Mouse (Mus musculus): Measurements from ENCODE around the gene Polr1c. TPM values are rescaled to one million over a fixed set of nuclear protein-coding genes. Genes with fewer than 3 reads are reported as not detected.

Gene Polr1c
- polyA plus RNA-seq, 1 experiment from 2014 or later: 100 TPM

- H3K27ac ChIP-seq: peak overlapping the region; percentile 82
- H3K36me3 ChIP-seq: peaks cover 35% of the 10 kb centered on the region
- ATAC-seq (ENCODE audit: insufficient number of reproducible peaks, insufficient read depth, low FRiP score, low TSS enrichment): peak; percentile 28; the same call in 1 of the 2 replicates
- WGBS: under 1% methylated on average over 20 of the region's 20 CpGs
- H3K4me1 ChIP-seq: peaks cover 22% of the 10 kb centered on the region
- no peaks in the 10 kb centered on the region for H3K27me3 ChIP-seq
- peak overlapping the region; percentile 88 for H3K4me2 ChIP-seq (replicated peaks)
- H3K4me3 ChIP-seq: peak overlapping the region; percentile 88
- H3K9ac ChIP-seq: peak overlapping the region; percentile 93
- H3K9me3 ChIP-seq: no peaks in the 10 kb centered on the region
Measured at GRCm38 (mm10) chr17:46203078-46203477, 44.8 kb downstream of the Polr1c start.

GRCm38 (mm10) chr17:46202421-46203071 is 45.3 kb downstream of the Polr1c start, which contains the start of the genes Polh and Xpo5:
TSS of gene Polh (minus strand) at chr17:46202645.
TSS of gene Xpo5 (plus strand) at chr17:46202782.
- peak within 1 kb of the TSS; percentile 88 for H3K4me2 ChIP-seq (replicated peaks)
- peaks cover 22% of the 10 kb centered on the region for H3K4me1 ChIP-seq
- ATAC-seq (ENCODE audit: insufficient number of reproducible peaks, insufficient read depth, low FRiP score, low TSS enrichment): peak; percentile 92
- peak within 1 kb of the TSS; percentile 93 for H3K9ac ChIP-seq
- H3K27ac ChIP-seq: peak within 1 kb of the TSS; percentile 82
- no peaks in the 10 kb centered on the region for H3K9me3 ChIP-seq
- H3K36me3 ChIP-seq: peaks cover 35% of the 10 kb centered on the region
- no peaks in the 10 kb centered on the region for H3K27me3 ChIP-seq
- H3K4me3 ChIP-seq: peak within 1 kb of the TSS; percentile 88
- WGBS: under 1% methylated on average over 66 of the region's 66 CpGs

- Histone ChIP-seq H3K9me3 (no peaks in the 10 kb centered on the region), H3K4me2 (replicated peaks) (peak overlapping the region; percentile 88), H3K9ac (peak overlapping the region; percentile 93; the same call in 1 of the 2 replicates), H3K36me3 (peaks cover 35% of the 10 kb centered on the region), H3K4me1 (peaks cover 22% of the 10 kb centered on the region), H3K4me3 (peak overlapping the region; percentile 88; the same call in 1 of the 2 replicates), H3K27me3 (no peaks in the 10 kb centered on the region), H3K27ac (no peak overlapping the region)
- 72% methylated on average over 6 of the region's 6 CpGs for WGBS
- ATAC-seq (ENCODE audit: insufficient number of reproducible peaks, insufficient read depth, low FRiP score, low TSS enrichment): no peak
Measured at GRCm38 (mm10) chr17:46201151-46201550, 46.7 kb downstream of the Polr1c start.

MicroRNAs within 50 kb of the gene (microRNA counts, 519-probe panel; counts per million panel counts)
- microRNA mmu-miR-693-3p: 460 counts per million, percentile 65 among the panel's probes with 10 or more counts
- microRNA mmu-miR-693-5p: 460 counts per million, percentile 65 among the panel's probes with 10 or more counts

Small RNA genes within 50 kb of the gene (microRNA-seq; reads per million reads assigned to microRNA genes)
- gene Mir693: 1.1 reads per million

Other genes starting within 250 kb of the Polr1c start
- gene Vegfa, start 215.7 kb downstream of the Polr1c start, polyA plus RNA-seq (2016; fragmentation: Nextera tagmentation; extraction: Ambion mirVana): 5.2 and 6.7 TPM in 2 replicates
- 136 and 138 TPM in 2 replicates for gene Mrps18a, start 137.1 kb downstream of the Polr1c start, polyA plus RNA-seq (2016; fragmentation: Nextera tagmentation; extraction: Ambion mirVana)
- gene Rsph9, start 103.8 kb downstream of the Polr1c start, polyA plus RNA-seq (2016; fragmentation: Nextera tagmentation; extraction: Ambion mirVana): 11.7 and 12.2 TPM in 2 replicates
- 33.0 and 33.7 TPM in 2 replicates for gene Mad2l1bp, start 94.5 kb downstream of the Polr1c start, polyA plus RNA-seq (2016; fragmentation: Nextera tagmentation; extraction: Ambion mirVana)
- 48.8 and 50.2 TPM in 2 replicates for gene Gtpbp2, start 87.0 kb downstream of the Polr1c start, polyA plus RNA-seq (2016; fragmentation: Nextera tagmentation; extraction: Ambion mirVana)
- gene Polh, start 45.4 kb downstream of the Polr1c start, polyA plus RNA-seq (2016; fragmentation: Nextera tagmentation; extraction: Ambion mirVana): 16.3 and 16.6 TPM in 2 replicates
- 56.3 and 57.3 TPM in 2 replicates for gene Xpo5, start 45.3 kb downstream of the Polr1c start, polyA plus RNA-seq (2016; fragmentation: Nextera tagmentation; extraction: Ambion mirVana)
- gene Yipf3, start within 50 bp of the Polr1c start, polyA plus RNA-seq (2016; fragmentation: Nextera tagmentation; extraction: Ambion mirVana): 82.5 and 86.2 TPM in 2 replicates
- 1.2 and 1.4 TPM in 2 replicates for gene Lrrc73, start 5.5 kb upstream of the Polr1c start, polyA plus RNA-seq (2016; fragmentation: Nextera tagmentation; extraction: Ambion mirVana)
- 64.0 and 66.4 TPM in 2 replicates for gene Tjap1, start 35.0 kb upstream of the Polr1c start, polyA plus RNA-seq (2016; fragmentation: Nextera tagmentation; extraction: Ambion mirVana)
- gene Dlk2, start 49.4 kb upstream of the Polr1c start, polyA plus RNA-seq (2016; fragmentation: Nextera tagmentation; extraction: Ambion mirVana): 4.5 and 5.5 TPM in 2 replicates
- 7.6 and 8.3 TPM in 2 replicates for gene Abcc10, start 80.3 kb upstream of the Polr1c start, polyA plus RNA-seq (2016; fragmentation: Nextera tagmentation; extraction: Ambion mirVana)
- 16.9 and 18.2 TPM in 2 replicates for gene Zfp318, start 135.7 kb upstream of the Polr1c start, polyA plus RNA-seq (2016; fragmentation: Nextera tagmentation; extraction: Ambion mirVana)
- gene Crip3, start 180.9 kb upstream of the Polr1c start, polyA plus RNA-seq (2016; fragmentation: Nextera tagmentation; extraction: Ambion mirVana): 1.0 and 1.2 TPM in 2 replicates
- gene Slc22a7, start 190.4 kb upstream of the Polr1c start, polyA plus RNA-seq (2016; fragmentation: Nextera tagmentation; extraction: Ambion mirVana): not detected in 2 replicates
- 0.88 and 1.3 TPM in 2 replicates for gene Ttbk1, start 239.6 kb upstream of the Polr1c start, polyA plus RNA-seq (2016; fragmentation: Nextera tagmentation; extraction: Ambion mirVana)
- 58.2 and 63.4 TPM in 2 replicates for gene Dnph1, start 248.7 kb upstream of the Polr1c start, polyA plus RNA-seq (2016; fragmentation: Nextera tagmentation; extraction: Ambion mirVana)

All from embryonic facial prominence, embryonic 12.5 days (tissue).